Mouse (Mus musculus) forebrain, embryonic 14.5 days (tissue): ENCODE data around the gene Wnt6. TPM values are rescaled to one million over a fixed set of nuclear protein-coding genes. Genes with fewer than 3 reads are reported as not detected.
"Not testable (repeated sequence)": the region's sequence is repeated elsewhere in the genome, so short reads cannot be mapped to it uniquely, and the experiment has no call there.

Experiments used
- ATAC-seq: fragments of 200-750 bp; cut with Nextera tagmentation; 2 replicates; pipeline ENCODE4 v1.8.0; 2017; ENCODE audit warnings: mild to moderate bottlenecking, moderate library complexity
- DNase-seq: peaks from one replicate; pipeline ENCODE4 v3.0.0-alpha.2; 2015; ENCODE audit warnings: low spot score
- H3K27ac ChIP-seq: fragments of 300-500 bp; sonication (generic); 2 replicates; pipeline ENCODE4 v1.5.1; 2014; ENCODE audit warnings: low read depth, mild to moderate bottlenecking, control low read depth, low read length, moderate library complexity
- H3K27me3 ChIP-seq: fragments of 300-500 bp; sonication (generic); replicated peaks from 2 replicates; pipeline ENCODE4 v1.6.1; 2014; ENCODE audit warnings: low read length, control low read depth, mixed read lengths; ENCODE audit not compliant: control insufficient read depth, insufficient read depth
- H3K36me3 ChIP-seq: fragments of 300-500 bp; sonication (generic); 2 replicates; pipeline ENCODE4 v1.6.1; 2014; ENCODE audit warnings: low read length, control low read depth; ENCODE audit not compliant: control insufficient read depth, insufficient read depth
- H3K4me1 ChIP-seq: fragments of 300-500 bp; sonication (generic); 2 replicates; pipeline ENCODE4 v1.6.1; 2014; ENCODE audit warnings: antibody characterized with exemption, low read length, control low read depth; ENCODE audit not compliant: control insufficient read depth, insufficient read depth
- H3K4me2 ChIP-seq: fragments of 300-500 bp; sonication (generic); 2 replicates; pipeline ENCODE4 v1.6.1; 2014; ENCODE audit warnings: mild to moderate bottlenecking, control low read depth, low read length
- H3K4me3 ChIP-seq: fragments of 300-500 bp; sonication (generic); 2 replicates; pipeline ENCODE4 v1.5.1; 2014; ENCODE audit warnings: low read depth, low read length, control low read depth
- H3K9ac ChIP-seq: fragments of 300-500 bp; sonication (generic); 2 replicates; pipeline ENCODE4 v1.6.1; 2014; ENCODE audit warnings: mild to moderate bottlenecking, low read length, control low read depth, moderate library complexity
- H3K9me3 ChIP-seq: fragments of 300-500 bp; sonication (generic); replicated peaks from 2 replicates; pipeline ENCODE4 v1.6.1; 2016; ENCODE audit warnings: low read length, control low read depth, mixed read lengths; ENCODE audit not compliant: control insufficient read depth
- WGBS: fragments of 180-500 bp; shearing (Covaris S2); extraction: QIAGEN DNeasy Blood & Tissue Kit; methylation state at CpG from one replicate; pipeline ENCODE4 v1.1.7; 2014; 5-methylcytosine and 5-hydroxymethylcytosine counted together
- polyA plus RNA-seq: library from polyadenylated mRNA; unstranded; fragments of >200 nt; fragmentation: Nextera tagmentation; extraction: Ambion mirVana; gene quantifications from 2 replicates; pipeline ENCODE4 v1.2.1, GENCODE M21; 2014

The Wnt6 gene
- polyA plus RNA-seq, 1 experiment from 2014 or later: 1.3 TPM

DNA sequence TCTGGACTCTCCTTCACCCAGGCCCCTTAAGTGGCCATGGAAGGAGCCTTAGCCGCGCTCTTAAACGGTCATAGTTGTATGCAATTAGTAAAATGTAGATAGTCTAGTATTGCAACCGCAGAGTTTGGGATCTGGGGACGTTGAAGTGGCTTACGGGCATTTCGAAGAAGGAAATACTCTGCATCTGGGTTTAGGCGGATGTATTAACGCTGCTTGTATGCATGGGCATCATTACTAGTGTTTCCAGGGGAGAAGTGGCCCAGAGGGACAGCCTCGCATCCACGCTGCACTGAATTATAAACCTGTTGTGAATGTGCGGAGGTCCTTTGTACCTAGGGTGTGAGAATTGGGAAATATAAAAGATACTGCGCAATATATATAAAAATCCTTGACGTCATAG lies 45.5 kb downstream of the Wnt6 start:
- Histone ChIP-seq H3K9me3 (no peaks in the 10 kb centered on the region), H3K36me3 (no peaks in the 10 kb centered on the region), H3K4me1 (no peaks in the 10 kb centered on the region; the same call in 1 of the 2 replicates), H3K27ac (peak overlapping the region; percentile 86), H3K27me3 (no peaks in the 10 kb centered on the region), H3K9ac (peak overlapping the region; percentile 91), H3K4me3 (peak overlapping the region; percentile 66), H3K4me2 (peak overlapping the region; percentile 53)
- peak; percentile 43 for ATAC-seq
- DNase-seq: peak; percentile 45
- WGBS: 15% methylated on average over 14 of the region's 14 CpGs

GRCm38 (mm10) chr1:74818509-74818908 lies 46.8 kb downstream of the Wnt6 start:
- H3K27ac ChIP-seq: no peak overlapping the region
- H3K9ac ChIP-seq: no peak overlapping the region
- no peaks in the 10 kb centered on the region for H3K27me3 ChIP-seq
- H3K4me2 ChIP-seq: no peak overlapping the region
- no peaks in the 10 kb centered on the region; the same call in 1 of the 2 replicates for H3K4me1 ChIP-seq
- 98% methylated on average over 1 of the region's 1 CpGs for WGBS
- H3K36me3 ChIP-seq: no peaks in the 10 kb centered on the region
- no peak for ATAC-seq
- H3K9me3 ChIP-seq: no peaks in the 10 kb centered on the region
- DNase-seq: no peak
- no peak overlapping the region for H3K4me3 ChIP-seq

- H3K27me3 ChIP-seq, H3K36me3 ChIP-seq, DNase-seq, ATAC-seq, H3K4me3 ChIP-seq, H3K9ac ChIP-seq, H3K9me3 ChIP-seq, H3K27ac ChIP-seq, H3K4me1 ChIP-seq, H3K4me2 ChIP-seq: not testable (repeated sequence)
- WGBS: 98% methylated on average over 4 of the region's 4 CpGs
These were observed 51.9 kb downstream of the Wnt6 start for GRCm38 (mm10) chr1:74823598-74823997.

GRCm38 (mm10) chr1:74824518-74825302 lies 53.0 kb downstream of the Wnt6 start:
- DNase-seq (peak; percentile 52), ATAC-seq (peak; percentile 26; the same call in 1 of the 2 replicates)
- Histone ChIP-seq H3K27me3 (no peaks in the 10 kb centered on the region), H3K27ac (peak overlapping the region; percentile 27; the same call in 1 of the 2 replicates), H3K9me3 (no peaks in the 10 kb centered on the region), H3K4me2 (0 out of 2 replicates have a peak overlapping the region, but pooled peaks have one; percentile 12), H3K4me1 (no peaks in the 10 kb centered on the region; the same call in 1 of the 2 replicates), H3K36me3 (no peaks in the 10 kb centered on the region), H3K4me3 (no peak overlapping the region), H3K9ac (no peak overlapping the region)
- 4% methylated on average over 14 of the region's 14 CpGs for WGBS

- no peak overlapping the region for H3K27ac ChIP-seq
- no peak for DNase-seq
- no peaks in the 10 kb centered on the region; the same call in 1 of the 2 replicates for H3K4me1 ChIP-seq
- H3K4me3 ChIP-seq: no peak overlapping the region
- no peaks in the 10 kb centered on the region for H3K27me3 ChIP-seq
- no peak overlapping the region for H3K9ac ChIP-seq
- no peaks in the 10 kb centered on the region for H3K9me3 ChIP-seq
- WGBS: 87% methylated on average over 9 of the region's 9 CpGs
- H3K4me2 ChIP-seq: no peak overlapping the region
- no peak for ATAC-seq
- no peaks in the 10 kb centered on the region for H3K36me3 ChIP-seq
These were observed 58.4 kb downstream of the Wnt6 start for GRCm38 (mm10) chr1:74830061-74830460.

- no peak overlapping the region for H3K4me2 ChIP-seq
- no peaks in the 10 kb centered on the region for H3K9me3 ChIP-seq
- no peaks in the 10 kb centered on the region for H3K36me3 ChIP-seq
- 87% methylated on average over 3 of the region's 3 CpGs for WGBS
- H3K27ac ChIP-seq: no peak overlapping the region
- H3K9ac ChIP-seq: no peak overlapping the region
- no peak overlapping the region for H3K4me3 ChIP-seq
- no peak for DNase-seq
- no peaks in the 10 kb centered on the region for H3K4me1 ChIP-seq
- no peak for ATAC-seq
- no peaks in the 10 kb centered on the region for H3K27me3 ChIP-seq
These were observed 61.6 kb downstream of the Wnt6 start for GRCm38 (mm10) chr1:74833255-74833654.

Other genes starting within 250 kb of the Wnt6 start
- gene Plcd4, start 229.0 kb upstream of the Wnt6 start, polyA plus RNA-seq: 3.3 and 3.9 TPM in 2 replicates
- gene Usp37, start 227.6 kb upstream of the Wnt6 start, polyA plus RNA-seq: 28.6 and 35.9 TPM in 2 replicates
- 5.4 and 8.0 TPM in 2 replicates for gene Zfp142, start 183.6 kb upstream of the Wnt6 start, polyA plus RNA-seq
- 26.0 and 27.7 TPM in 2 replicates for gene Bcs1l, start 183.6 kb upstream of the Wnt6 start, polyA plus RNA-seq
- 15.4 and 15.8 TPM in 2 replicates for gene Rnf25, start 170.5 kb upstream of the Wnt6 start, polyA plus RNA-seq
- 19.7 and 23.0 TPM in 2 replicates for gene Stk36, start 170.4 kb upstream of the Wnt6 start, polyA plus RNA-seq
- 14.0 and 14.4 TPM in 2 replicates for gene Ttll4, start 110.1 kb upstream of the Wnt6 start, polyA plus RNA-seq
- gene Cyp27a1, start 58.3 kb upstream of the Wnt6 start, polyA plus RNA-seq: 1.2 and 1.9 TPM in 2 replicates
- not detected in 2 replicates for gene Prkag3, start 22.7 kb upstream of the Wnt6 start, polyA plus RNA-seq
- gene Wnt10a, start 19.6 kb downstream of the Wnt6 start, polyA plus RNA-seq: 0.56 and 0.69 TPM in 2 replicates
- 4.5 and 5.3 TPM in 2 replicates for gene Cdk5r2, start 83.0 kb downstream of the Wnt6 start, polyA plus RNA-seq
- gene Fev, start 113.5 kb downstream of the Wnt6 start, polyA plus RNA-seq: not detected in 2 replicates
- gene Cryba2, start 121.3 kb downstream of the Wnt6 start, polyA plus RNA-seq: not detected in 2 replicates
- gene Cfap65, start 163.7 kb downstream of the Wnt6 start, polyA plus RNA-seq: 0.29 and 0.68 TPM in 2 replicates
- gene Ihh, start 179.8 kb downstream of the Wnt6 start, polyA plus RNA-seq: 0.09 and 0.20 TPM in 2 replicates